Mouse (Mus musculus) gastrocnemius, postnatal 36 days (tissue): Measurements from ENCODE around the gene Srebf1. TPM values are rescaled to one million over a fixed set of nuclear protein-coding genes. Genes with fewer than 3 reads are reported as not detected.

Source experiments
- DNase-seq, 2 experiments: peaks; one replicate each; pipeline ENCODE4 v3.0.0; 2022
- intact Hi-C: fragments of 180-260 bp; cut with DNase I; formaldehyde crosslinking; loops from one replicate; pipeline ENCODE4 v1.15.1; 2025
- total RNA-seq, 2 experiments: library from RNA; stranded (reverse); gene quantifications; 2 replicates each; pipeline ENCODE4 v1.2.3; 2021

Srebf1 gene
- total RNA-seq, 2 experiments from 2014 or later: 18.4 to 21.0 TPM

- intact Hi-C loops: no loop called here
- no peak for DNase-seq
Observed at GRCm38 (mm10) chr11:60185396-60186231, 36.8 kb downstream of the Srebf1 start.

GRCm38 (mm10) chr11:60184346-60185325, 37.7 kb downstream of the Srebf1 start:
- DNase-seq: no peak
- intact Hi-C loops: no loop called here

GRCm38 (mm10) chr11:60182741-60183140, 39.6 kb downstream of the Srebf1 start:
- intact Hi-C loops: no loop called here
- DNase-seq: no peak

- peak in 1 of 2 experiments; percentile 47 for DNase-seq
- intact Hi-C loops: no loop called here
Observed at GRCm38 (mm10) chr11:60182116-60182670, 40.2 kb downstream of the Srebf1 start.

- no peak for DNase-seq
- intact Hi-C loops: loop anchor here (5.0 kb wide), 1 partner anchor 71 kb away; the partner anchor contains the start of gene Rai1
Observed at GRCm38 (mm10) chr11:60178506-60178905, 43.9 kb downstream of the Srebf1 start.

- DNase-seq: no peak
- intact Hi-C loops: loop anchor here (5.0 kb wide), 1 partner anchor 71 kb away; the partner anchor contains the start of gene Rai1
Observed at GRCm38 (mm10) chr11:60178005-60178404, 44.4 kb downstream of the Srebf1 start.

- intact Hi-C loops: loop anchor here (5.0 kb wide), 1 partner anchor 70 kb away; the partner anchor contains the start of gene Rai1
- no peak for DNase-seq
Observed at GRCm38 (mm10) chr11:60176975-60177657, 45.3 kb downstream of the Srebf1 start.

- intact Hi-C loops: loop anchor here (5.0 kb wide), 1 partner anchor 69 kb away; the partner anchor contains the start of gene Rai1
- peak; percentile 42 to 45 for DNase-seq
Observed at GRCm38 (mm10) chr11:60176182-60176974, 46.0 kb downstream of the Srebf1 start.

GRCm38 (mm10) chr11:60175371-60176181, 46.8 kb downstream of the Srebf1 start:
- intact Hi-C loops: loop anchor here (5.0 kb wide), 1 partner anchor 68 kb away; the partner anchor contains the start of gene Rai1
- DNase-seq: peak; percentile 52 to 55

GRCm38 (mm10) chr11:60173606-60174184, 48.7 kb downstream of the Srebf1 start:
- DNase-seq: no peak

GRCm38 (mm10) chr11:60172074-60172473, 50.3 kb downstream of the Srebf1 start:
- intact Hi-C loops: no loop called here
- no peak for DNase-seq

More at GRCm38 (mm10) chr11:60173606-60174184, 48.7 kb downstream of the Srebf1 start:
- intact Hi-C loops: no loop called here

GRCm38 (mm10) chr11:60168780-60169179, 53.6 kb downstream of the Srebf1 start:
- intact Hi-C loops: no loop called here

GRCm38 (mm10) chr11:60165076-60165475, 57.3 kb downstream of the Srebf1 start:
- intact Hi-C loops: no loop called here
- no peak for DNase-seq

More at GRCm38 (mm10) chr11:60168780-60169179, 53.6 kb downstream of the Srebf1 start:
- DNase-seq: no peak

GRCm38 (mm10) chr11:60164450-60164849, 57.9 kb downstream of the Srebf1 start:
- intact Hi-C loops: no loop called here
- DNase-seq: no peak

GRCm38 (mm10) chr11:60163362-60163761, 59.0 kb downstream of the Srebf1 start:
- intact Hi-C loops: no loop called here
- DNase-seq: no peak

- no peak for DNase-seq
- intact Hi-C loops: no loop called here
Observed at GRCm38 (mm10) chr11:60162547-60162946, 59.8 kb downstream of the Srebf1 start.

GRCm38 (mm10) chr11:60161146-60161874, 61.1 kb downstream of the Srebf1 start:
- no peak for DNase-seq
- intact Hi-C loops: no loop called here
